Mouse (Mus musculus) WW6 (cell line): Measurements from ENCODE around the gene Spo11.

Experiments
- DNase-seq: peaks from one replicate; pipeline ENCODE4 v3.0.0-alpha.2; 2013; ENCODE audit warnings: low read depth, low spot score

Gene Spo11

DNA sequence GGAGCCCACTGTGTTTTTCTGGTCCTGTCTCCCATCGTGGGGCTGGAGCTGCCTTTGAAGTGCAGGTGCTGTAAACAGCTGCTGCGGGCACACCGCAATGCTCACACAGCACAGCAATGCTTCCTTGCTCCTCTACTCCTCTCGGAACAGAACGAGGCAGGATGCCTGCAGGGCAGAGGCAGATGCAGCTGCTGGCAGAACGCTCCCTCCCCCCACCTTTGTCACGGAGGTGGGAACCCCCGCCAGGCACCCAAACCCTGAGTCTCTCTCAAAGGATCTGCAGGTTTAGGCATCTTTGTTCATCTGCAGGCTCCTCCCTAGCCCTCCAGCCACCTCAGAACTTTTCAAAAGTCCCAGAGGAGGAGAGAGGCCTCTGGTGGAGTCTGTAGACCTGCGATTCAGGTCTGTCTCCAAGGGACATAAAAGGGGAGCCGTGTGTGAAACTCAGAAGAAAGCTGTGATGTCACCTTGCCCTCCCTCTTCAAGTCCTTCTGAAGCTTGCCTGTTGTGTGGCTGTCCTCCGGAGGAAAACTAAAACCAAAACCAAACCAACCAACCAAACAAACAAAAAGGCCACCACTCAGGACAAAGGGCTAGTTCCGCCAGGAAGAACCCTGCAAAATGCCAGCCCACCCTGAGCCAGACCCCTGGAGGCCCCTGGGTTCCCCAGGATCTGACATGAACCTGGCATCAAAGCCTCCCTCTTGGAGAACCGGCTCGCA, at the start of gene Spo11:
Spo11 (plus strand) TSS at position 292 of the 722 bp plus-strand sequence.
- DNase-seq = no peak

DNA sequence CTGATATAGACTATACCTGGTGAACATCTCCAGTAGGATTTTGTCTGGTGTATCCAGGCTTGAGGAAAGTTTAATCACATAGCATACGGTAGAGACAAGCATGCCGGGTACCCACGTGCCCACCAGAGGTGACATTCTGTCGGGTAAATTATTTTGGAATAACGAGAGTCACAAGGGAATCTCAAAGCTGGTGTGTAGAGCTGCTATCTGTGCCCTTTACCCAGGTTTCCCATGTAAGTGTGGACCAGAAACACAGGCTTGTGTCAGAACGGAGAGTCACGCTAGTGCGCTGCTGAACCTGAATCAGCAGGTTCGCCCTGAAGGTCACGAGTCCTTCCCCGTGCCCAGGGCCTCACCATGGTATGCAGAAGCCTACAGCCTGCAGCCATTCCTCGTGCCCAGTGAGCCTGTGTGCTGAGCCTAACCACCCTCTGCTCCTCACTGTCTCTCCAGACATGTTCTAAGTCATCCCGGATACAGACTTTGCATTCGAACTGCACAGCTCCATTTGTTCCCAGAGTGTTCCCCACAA, 47.5 kb upstream of the Spo11 start:
- no peak for DNase-seq

DNA sequence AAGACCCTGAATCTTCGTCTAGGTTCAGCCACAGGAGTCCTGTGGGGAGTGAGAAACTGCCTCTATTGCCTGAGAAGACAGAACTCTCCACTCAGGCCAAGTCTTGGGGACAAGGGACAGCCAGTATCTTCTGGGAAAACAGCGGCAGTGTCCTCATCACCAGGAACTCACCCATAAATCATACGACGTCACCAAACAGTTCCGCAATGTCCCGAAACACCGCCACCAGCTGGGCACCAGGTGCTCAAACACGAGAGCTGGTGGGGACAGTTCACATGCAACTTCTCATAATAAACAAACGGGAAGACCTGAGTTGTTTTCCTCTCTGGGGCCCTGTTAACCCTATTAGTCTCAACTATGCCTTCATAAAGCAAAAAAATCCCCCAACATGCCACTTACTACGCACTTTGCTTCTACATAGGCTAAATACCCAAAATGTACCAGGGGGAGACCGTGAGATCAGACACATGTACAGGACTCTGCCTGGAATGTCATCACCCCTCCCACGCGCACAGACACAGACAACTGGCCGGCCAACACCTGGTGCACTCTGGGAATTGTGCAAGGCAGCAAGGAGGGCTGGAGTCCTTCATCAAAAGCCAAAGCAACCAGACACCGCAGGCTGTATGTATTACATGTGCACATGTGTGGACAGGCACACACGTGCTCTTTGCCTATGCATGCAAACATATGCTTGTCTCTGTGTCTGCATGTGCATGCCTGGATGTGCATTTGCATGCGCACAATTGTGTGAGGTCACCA, 46.2 kb upstream of the Spo11 start:
- no peak for DNase-seq

DNA sequence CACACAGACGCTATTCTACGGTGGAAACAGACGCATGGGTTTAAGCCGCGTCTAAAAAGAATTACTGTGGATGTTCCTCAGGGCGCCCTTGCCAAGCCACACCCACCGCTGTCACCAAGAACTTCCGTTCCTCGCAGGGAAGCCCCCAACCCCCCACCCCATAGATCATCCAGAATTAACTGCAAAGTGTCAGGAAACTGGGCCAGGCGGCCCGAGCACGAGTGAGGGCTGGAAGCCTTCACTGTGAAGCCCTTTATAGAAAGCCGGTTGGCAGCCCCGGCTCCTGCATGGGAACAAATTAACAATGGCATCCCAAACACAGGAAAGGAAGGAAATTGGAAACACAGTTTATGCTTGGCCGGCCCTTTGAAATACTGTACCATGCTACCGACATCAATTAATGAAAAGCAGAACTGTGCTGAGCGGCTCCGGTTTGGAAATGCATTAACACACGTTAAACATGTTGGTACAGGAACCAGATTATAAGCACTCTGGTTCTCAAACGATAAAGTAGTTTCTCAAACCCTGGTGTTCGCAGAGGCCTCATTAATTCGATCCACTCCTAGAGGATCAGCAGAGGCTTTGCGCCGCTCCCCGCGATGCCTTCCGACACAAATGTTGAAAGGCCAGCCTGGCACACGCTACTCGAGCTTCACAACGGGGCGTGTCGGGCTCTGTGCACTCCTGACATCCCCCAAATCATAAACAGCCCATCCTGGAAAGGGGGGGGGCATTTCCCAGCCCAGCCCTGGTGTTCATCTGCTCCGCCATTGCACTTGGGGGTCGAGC, 43.7 kb upstream of the Spo11 start:
- DNase-seq = no peak

DNA sequence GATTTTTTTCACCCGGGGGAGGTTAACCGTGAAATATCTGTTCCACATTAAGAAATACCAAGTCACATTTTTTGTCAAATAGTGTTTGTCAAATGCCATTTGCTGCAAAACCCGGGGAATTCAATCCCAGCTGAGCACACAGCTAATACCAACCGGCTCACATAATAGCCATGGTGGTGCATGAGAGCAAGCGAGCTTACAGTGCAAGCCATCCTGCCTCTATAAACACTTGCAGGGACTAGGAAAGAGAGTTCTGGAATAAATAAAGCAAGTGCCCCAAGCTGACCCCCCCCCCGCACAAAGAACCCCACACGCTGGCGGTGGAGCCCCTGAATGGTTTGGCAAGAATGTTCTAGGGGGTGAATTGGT, 43.1 kb upstream of the Spo11 start:
- no peak for DNase-seq

DNA sequence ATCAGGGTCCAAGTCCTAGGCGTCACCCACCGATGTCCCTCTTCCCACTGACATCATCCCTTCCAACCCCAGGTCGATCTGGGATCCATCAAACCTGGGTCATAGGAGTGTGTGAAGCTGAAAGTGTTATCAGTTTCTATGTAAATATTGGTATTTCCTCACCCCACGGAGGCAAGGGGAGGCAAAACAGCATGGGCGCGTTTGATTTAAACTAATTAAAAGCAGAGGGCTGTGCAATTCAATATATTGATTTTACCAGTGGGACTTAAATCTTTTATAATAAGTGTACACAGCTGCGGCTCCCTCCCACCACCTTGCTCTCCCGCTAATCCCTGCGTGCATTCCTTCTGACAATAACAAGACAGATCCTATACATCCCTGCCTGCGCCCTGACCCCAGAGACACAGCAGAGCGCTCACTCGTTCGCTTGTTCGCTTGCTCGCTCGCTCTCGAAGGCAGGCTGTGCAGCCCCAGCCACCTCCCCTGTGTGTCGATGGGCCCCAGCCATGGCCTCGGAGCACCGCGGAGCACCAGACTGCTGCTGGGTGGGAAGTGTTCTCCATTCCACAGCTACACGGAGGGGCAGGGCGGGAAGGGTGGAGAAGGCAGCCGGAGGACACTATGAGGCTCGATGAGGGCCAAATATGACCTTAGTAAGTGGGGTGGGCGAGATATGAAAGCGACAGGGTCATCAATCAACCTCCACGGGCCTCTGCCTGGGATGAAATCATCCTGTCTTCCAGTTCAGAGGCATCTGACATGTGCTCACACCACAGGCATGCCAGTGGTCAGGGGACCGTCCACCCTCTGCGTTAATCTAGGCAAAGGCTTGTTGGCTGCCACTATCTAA, 42.4 kb upstream of the Spo11 start:
- DNase-seq = no peak

DNA sequence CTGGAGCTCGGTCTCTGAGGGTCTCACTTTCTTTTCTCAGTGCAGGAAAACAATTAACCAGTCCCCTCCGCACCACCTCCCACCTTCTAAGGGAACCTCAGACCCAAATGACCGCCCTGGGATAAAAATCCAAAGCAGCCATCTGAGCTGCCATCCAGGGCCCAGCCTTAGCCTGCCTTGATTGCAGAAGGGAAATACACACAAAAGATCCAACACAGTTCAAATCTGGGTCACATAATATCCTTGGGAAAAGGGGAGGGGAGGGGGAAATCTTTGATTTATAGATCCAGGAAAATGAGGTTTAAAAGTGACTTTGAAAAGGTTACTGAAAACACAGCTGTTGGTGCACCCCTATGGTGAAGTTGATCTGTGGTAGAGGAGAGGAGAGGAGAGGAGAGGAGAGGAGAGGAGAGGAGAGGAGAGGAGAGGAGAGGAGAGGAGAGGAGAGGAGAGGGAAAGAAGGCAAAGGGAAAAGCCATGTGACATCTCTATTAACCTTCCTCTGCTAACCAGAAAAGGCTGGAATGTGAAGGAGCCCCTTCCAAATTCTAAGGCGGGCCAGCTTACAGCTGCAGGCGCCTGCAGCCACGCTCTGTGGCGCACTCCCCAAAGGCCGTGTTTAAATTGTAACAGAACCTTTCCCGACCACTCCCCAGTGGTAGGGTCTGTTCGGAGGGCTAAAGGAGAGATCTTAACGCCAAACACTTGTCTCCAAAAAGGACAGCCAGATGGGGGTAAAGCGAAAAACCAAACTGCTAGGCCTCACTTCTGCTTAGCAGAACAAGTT, 41.5 kb upstream of the Spo11 start:
- DNase-seq = no peak

DNA sequence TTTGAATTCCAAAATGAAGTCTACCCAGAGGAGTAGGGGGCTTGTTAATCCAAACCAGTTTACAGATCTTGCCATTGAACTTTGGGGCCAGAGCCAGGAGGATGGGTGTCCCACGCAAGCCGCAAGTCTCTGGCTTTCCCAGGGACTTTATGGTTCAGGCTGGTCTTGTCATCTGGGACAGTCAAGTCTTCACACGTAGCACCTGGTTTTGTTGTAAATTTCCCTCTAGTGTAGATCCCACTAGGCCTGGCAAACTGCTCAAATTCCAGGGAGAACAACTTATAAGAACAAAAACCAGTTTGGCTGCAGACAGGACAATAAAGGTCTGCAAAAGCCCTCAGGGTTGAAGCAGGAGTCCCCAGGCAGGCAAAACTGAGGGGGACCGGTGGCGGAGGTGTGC, 40.7 kb upstream of the Spo11 start:
- no peak for DNase-seq

DNA sequence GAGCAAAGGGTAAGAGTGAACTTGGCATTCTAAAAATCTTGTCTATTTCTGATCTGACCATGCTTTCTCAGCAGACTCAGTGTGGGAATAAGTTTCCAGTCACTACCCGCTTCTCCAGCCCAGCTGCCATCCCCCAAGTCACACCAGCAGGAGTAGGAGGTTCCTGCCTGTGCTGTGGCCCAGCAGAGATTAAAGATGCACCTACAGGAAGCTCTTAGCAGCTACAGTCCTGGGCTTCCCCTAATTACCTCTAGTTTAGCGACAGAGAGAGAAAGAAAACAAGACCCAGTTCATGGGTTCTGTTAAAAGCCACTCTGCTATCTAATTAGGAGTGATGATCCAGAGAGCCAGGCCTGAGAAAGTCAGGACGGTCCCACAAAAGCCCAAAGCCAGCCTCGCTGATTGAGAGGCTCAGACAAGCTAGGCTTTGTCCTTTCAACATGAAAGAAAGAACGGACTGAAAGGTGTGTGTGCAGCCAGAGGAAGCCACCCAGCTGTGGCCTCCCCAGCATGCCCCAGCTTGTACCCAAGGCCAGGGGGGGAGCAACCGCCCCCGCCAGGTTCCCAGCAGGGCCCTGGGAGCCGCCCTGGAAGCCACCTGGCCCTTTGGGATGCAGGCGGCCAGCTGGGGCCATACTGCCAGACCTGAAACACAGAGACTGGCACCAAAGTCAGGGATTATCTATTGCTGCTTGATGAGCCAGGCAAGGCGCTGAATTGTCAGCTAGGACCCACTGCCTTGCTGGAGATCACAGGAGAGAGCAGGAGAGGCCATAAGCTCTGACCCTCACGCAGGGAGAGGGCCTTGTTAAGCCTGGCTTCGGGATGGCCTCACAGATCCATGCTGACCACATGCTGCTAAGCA, 39.9 kb upstream of the Spo11 start:
- no peak for DNase-seq

DNA sequence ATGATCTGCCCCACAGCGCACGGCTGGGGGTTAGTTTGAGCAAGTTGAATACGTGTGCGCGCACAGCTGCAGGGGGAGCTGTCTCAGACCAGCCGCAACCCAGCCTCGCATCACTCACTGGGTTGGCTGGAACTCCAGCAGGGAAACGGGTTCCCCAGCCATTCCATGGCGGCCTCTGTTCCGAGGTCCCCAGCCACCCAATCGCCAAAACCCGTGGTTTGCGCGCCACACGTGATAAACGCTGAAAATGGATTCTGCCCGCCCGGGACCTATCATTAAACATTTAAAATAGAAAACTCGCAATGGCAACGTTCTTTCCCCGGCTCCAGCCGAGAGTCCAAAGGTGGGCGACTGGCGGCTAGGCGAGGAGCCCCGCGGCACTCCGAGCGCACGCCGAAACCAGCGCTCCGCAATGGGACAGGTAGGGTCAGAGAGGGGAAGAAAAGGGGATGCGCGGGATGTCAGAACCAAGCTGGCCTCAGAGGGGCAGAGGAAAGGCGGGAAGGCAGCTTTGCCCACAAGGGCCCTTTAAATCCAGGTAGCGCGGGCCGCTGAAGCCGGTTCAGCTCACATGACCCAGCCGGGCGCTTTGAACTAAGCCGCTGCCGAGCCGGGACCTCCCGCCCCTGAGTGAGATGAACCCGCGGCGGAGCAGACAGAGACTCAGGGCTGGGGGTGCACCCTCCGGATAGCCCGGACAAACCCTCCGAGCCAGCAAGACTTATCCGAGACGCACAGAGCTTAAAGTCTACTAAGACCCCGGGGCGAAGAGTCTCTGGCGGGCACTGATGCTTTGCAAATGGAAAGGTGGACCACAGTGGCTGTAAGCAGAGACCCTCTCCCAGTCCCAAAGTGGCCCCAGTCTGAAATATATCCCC, 38.5 kb upstream of the Spo11 start:
- no peak for DNase-seq

DNA sequence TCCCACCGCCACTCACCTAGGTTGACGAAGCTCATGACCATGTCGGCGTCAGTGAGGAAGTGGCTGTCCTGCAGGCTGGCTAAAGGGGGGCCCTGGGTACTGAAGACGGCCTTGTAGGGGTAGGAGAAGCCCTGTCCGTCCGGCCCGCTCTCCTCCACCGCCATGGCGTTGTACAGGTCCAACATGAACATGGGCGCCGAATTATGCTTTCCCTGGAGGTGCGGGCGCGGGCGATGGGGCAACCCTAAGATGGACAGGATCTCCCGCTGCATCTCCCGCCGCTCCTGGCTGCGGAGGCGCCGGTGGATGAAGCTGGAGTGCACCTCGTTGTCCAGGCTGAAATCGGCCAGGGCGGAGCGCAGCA, 37.9 kb upstream of the Spo11 start:
- DNase-seq = no peak

DNA sequence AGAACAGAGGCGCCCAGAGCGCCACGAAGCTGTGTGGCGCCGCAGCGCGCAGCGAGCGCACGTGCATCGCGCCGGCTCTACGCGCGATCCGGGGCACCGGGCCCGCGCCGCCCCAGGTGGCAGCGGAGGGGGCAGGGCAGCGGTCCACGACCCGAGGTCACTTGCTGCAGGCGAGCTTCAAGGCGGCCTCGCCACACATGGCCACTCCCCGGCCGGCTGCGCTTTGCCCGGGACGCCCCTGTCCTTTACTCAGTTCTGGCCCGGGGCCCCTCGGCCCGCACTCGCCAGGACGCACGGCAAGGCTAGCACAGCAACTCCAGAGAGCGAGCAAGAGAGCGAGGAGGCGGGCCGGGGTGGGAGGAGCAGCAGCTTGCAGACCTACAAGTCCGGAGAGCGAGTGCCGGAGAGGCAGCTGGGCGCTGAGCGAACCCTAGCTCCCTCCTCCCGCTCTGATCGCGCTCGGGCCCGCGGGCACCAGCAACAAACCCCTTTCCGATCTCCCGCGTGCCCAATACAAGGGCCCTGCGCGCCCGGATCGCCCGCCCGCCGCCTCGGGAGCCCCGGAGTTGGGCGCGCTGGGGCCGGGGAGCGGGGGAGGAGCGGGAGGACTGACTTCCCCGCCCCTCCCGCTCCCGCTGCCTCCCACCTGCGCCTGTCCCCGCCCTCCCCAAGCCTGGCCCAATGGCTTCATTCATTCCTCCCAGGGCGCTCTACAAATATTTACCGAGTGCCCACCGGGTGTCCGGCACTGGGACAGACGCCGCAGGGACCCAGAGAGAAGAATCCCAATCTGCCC, 37.3 kb upstream of the Spo11 start, which contains the start of gene Bmp7:
Bmp7 (minus strand) TSS at position 319 of the 796 bp plus-strand sequence.
- DNase-seq = peak; percentile 59

DNA sequence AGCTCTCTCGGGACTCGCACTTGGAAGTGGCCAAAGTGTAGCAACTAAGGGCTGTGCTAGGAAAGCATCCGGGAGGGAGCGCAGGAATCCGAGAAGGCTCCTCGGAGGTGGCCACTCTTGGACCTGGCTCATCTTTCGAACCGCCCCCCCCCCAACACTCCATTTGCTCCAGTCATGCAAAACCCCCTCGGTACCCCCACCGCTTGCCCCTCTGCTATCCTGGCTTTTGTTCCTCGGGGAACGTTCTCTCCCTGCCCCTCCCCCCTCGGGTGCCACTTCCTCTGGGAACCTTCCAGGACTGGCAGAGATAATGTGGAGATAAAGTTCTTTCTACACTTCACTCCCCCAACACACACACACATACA, 36.7 kb upstream of the Spo11 start:
- no peak for DNase-seq

DNA sequence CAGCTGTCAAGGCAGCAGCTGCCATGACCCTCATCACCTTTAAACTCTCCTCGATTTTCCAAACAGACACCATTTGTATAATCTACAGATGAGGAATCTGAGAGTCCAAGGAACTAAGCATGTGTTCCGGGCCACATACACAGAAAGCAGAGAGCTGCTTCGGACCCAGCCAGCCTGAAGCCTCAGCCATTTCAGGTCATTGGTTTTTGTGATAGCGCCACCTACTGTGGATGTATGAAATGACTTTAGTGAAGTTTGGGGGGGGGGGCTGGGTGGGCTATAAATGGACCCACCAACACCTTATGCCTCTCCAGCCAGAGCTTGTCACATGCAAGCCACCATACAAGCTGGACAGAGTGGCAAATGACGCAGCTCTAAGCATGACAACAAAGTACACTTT, 28.4 kb upstream of the Spo11 start:
- no peak for DNase-seq

DNA sequence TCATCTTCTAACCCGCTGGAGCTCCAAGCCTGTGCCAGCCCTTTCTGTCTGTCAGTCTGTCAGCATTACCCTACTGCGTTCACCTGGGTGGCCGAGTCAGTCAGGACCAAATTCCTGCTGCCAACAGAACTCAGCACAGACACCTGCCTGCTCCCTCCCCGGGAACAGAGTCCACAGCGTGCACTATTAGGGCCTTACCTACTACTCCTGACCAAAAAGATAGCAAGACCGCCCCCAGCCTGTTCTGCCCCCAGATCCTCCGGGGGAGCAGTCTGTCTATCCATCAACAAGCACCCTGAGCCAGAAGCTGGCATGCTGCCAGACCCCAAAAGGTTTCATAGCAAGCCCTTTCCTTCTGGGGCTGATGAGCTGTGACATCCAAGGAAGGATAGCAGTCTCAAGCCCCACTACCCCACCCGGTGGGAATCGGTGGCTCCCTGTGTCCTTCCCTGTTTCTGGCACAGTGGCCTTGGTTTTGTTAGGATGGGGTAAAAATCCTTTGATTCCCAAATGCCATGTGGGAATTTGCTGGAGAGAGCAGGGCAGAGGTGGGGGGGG, 27.3 kb upstream of the Spo11 start:
- no peak for DNase-seq

DNA sequence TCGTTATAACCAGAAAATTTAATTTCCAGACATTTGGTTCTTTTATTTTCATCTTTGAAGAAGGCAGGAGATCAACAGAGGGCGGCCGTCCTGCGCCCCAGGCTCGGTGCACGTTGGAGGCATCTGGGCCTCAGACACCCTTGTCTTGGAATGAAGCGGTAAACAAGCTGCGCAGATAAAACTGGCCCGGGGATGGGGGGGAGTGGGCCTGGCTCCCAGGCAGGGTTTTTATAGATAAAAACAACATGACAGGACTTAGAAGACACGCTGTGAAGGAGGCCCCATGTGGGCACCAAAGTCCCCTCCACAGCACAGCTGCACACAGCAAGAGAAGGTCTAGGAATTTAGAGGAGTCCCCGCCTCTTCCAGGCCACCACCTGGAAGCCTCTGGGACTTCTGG, 26.8 kb upstream of the Spo11 start:
- DNase-seq = no peak

DNA sequence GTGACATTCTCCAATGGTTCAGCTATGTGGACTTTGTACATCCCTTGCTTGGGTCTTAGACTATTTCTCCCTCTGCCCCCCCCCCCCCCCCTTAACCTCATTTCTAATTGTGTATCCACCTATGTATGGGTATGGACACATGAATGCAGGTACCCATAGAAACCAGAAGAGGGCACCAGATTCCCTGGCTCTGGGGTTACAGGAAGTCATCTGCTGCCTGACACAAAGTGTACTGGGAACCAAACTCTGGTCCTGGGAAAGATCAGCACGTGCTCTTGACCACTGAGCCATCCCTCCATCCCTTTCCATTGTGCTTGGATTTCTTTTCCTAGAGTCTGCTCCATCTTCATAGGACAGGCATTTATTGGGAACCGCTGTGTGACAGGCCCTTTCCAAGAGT, 25.5 kb upstream of the Spo11 start:
- no peak for DNase-seq

DNA sequence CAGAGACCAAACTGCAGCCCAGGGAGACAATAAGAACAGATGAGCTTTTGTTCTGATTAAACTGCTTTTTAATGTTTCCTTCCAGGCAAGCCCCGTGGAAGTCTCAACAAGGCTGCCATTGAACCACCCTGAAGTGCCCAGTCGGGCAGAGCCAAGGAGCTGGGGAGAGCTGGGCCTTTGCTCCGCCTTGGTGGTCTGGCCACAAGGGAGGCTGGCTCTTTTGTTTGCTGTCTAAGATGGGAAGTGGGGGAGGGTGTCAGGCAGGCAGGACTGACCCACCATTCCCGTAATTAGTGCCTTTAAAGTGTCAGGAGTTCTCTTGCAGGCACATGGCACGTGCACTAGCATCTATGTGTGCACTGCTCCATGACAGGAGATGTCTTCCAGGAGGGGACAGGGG, 18.9 kb upstream of the Spo11 start:
- DNase-seq = no peak
